Mouse (Mus musculus): ENCODE measurements around the gene Mphosph8. TPM values are rescaled to one million over a fixed set of nuclear protein-coding genes. Genes with fewer than 3 reads are reported as not detected.

Gene Mphosph8
- total RNA-seq (2021): 10 to 100 TPM; 14.0 to 15.0 TPM
- long read RNA-seq, experiment 1, transcript Mphosph8-201 (14 exons, 2,939 nt): major isoform, 20 of 27 reads
- long read RNA-seq, experiment 1, partial matches to known transcripts: 0 of 27 reads
- long read RNA-seq, experiment 1, other reads (novel, unspliced or antisense): 7 of 27 reads
- long read RNA-seq, experiment 2, transcript Mphosph8-201 (14 exons, 2,939 nt): major isoform, 32 of 35 reads
- long read RNA-seq, experiment 2, partial matches to known transcripts: 0 of 35 reads
- long read RNA-seq, experiment 2, other reads (novel, unspliced or antisense): 3 of 35 reads

DNA sequence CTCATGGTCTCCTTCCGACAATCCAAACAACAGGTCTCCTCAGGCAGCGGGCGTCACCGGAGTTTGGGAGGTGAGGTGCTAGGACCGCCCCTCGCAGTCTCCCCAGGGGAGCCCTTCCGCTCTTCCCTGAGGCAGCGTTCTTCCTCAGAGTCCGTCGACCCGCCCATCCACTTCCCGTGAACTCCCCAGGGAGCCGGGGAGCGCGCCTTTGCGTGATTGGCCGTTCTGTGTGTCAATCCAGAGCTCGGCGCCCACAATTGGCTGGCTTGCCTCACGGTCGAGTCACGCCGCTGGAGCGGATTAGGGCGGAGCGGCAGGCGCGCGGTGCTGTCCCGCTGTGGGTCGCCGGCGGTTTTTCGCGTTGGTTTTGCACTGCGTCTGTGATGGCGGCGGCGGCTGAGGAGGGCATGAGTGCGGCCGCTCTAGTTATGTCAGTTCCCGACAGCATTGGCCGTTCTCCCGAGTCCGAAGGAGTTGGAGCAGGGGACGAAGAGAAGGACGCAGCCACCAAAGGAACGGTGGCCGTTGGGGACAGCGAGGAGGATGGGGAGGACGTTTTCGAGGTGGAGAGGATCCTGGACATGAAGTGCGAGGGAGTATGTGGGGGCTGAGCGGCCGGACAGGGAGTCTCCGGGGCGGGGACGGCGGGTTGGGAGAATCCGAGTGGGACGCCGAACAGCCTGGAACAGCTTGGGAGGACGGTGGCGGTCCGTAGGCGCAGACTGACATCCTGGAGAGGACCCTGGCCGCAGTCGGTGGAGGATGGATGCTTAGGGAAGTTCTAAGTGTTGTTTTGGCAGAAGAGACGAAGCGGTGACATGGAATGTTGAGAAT, at the start of gene Mphosph8:
Gene Mphosph8, plus strand, starts transcription at position 280 of the 834 bp plus-strand sequence.
- DNase-seq: peak; percentile 99
- intact Hi-C loops (cut with DNase I): loop anchor here (5.0 to 10.0 kb wide), 2 partner anchors 91 to 107 kb away; partner anchors contain the start of genes Cenpj, Parp4 and Pspc1
- TF ChIP-seq CTCF (IDR thresholded peaks at IDR 0.05): no peak
- H3K4me3 ChIP-seq: peak within 1 kb of the TSS; percentile 97
- peak within 1 kb of the TSS; percentile 90 for H3K27ac ChIP-seq

GRCm38 (mm10) chr14:56620425-56620824, 47.6 kb upstream of the Mphosph8 start:
- Histone ChIP-seq H3K4me3 (no peak overlapping the region), H3K27ac (no peak overlapping the region)
- no peak for DNase-seq
- intact Hi-C loops (cut with DNase I): no loop called here
- no peak for TF ChIP-seq CTCF (IDR thresholded peaks at IDR 0.05)

DNA sequence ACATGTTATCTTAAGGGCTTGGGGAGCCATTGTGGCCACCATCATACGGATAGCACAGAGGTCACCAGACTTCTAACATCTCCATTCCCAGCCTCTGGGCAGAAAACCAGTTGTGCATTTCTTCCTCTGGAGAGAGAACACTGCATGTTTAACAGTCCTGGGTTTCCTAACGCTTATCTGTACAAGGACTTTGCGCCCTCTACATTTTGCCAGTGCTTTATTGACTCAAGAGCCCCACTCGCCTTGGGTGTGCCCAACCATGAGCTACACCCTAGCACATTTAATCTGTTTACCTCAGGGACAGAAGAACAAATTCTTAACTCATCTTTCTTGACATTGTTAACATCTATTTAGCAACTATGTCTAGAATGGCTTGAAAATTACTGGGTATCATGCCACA, 41.8 kb upstream of the Mphosph8 start:
- Histone ChIP-seq H3K27ac (no peak overlapping the region), H3K4me3 (no peak overlapping the region)
- no peak for DNase-seq
- intact Hi-C loops (cut with DNase I): no loop called here
- TF ChIP-seq CTCF (IDR thresholded peaks at IDR 0.05): no peak

GRCm38 (mm10) chr14:56628336-56628735, 39.7 kb upstream of the Mphosph8 start:
- no peak for TF ChIP-seq CTCF (IDR thresholded peaks at IDR 0.05)
- intact Hi-C loops (cut with DNase I): no loop called here
- Histone ChIP-seq H3K4me3 (no peak overlapping the region), H3K27ac (no peak overlapping the region)
- no peak for DNase-seq

- DNase-seq: no peak
- no peak overlapping the region for H3K4me3 ChIP-seq
- intact Hi-C loops (cut with DNase I): no loop called here
- no peak overlapping the region for H3K27ac ChIP-seq
- TF ChIP-seq CTCF (IDR thresholded peaks at IDR 0.05): no peak
These were observed 36.9 kb upstream of the Mphosph8 start for GRCm38 (mm10) chr14:56631109-56631508.

GRCm38 (mm10) chr14:56647206-56647605, 20.8 kb upstream of the Mphosph8 start:
- no peak for TF ChIP-seq CTCF (IDR thresholded peaks at IDR 0.05)
- H3K4me3 ChIP-seq: no peak overlapping the region
- intact Hi-C loops (cut with DNase I): no loop called here
- no peak overlapping the region for H3K27ac ChIP-seq
- DNase-seq: no peak

- no peak overlapping the region for H3K4me3 ChIP-seq
- no peak for TF ChIP-seq CTCF (IDR thresholded peaks at IDR 0.05)
- intact Hi-C loops (cut with DNase I): no loop called here
- DNase-seq: no peak
- H3K27ac ChIP-seq: no peak overlapping the region
These were observed 18.6 kb upstream of the Mphosph8 start for GRCm38 (mm10) chr14:56649448-56649847.

GRCm38 (mm10) chr14:56665651-56666050, 2.4 kb upstream of the Mphosph8 start:
- no peak for TF ChIP-seq CTCF (IDR thresholded peaks at IDR 0.05)
- intact Hi-C loops (cut with DNase I): loop anchor here (5.0 to 10.0 kb wide), 2 partner anchors 88 to 109 kb away; partner anchors contain the start of genes Cenpj, Parp4 and Pspc1
- H3K4me3 ChIP-seq: no peak overlapping the region
- no peak for DNase-seq
- H3K27ac ChIP-seq: no peak overlapping the region

GRCm38 (mm10) chr14:56666909-56667308, 1.1 kb upstream of the Mphosph8 start:
- H3K4me3 ChIP-seq: no peak overlapping the region; the same call in 1 of the 2 replicates
- TF ChIP-seq CTCF (IDR thresholded peaks at IDR 0.05): no peak
- H3K27ac ChIP-seq: no peak overlapping the region
- intact Hi-C loops (cut with DNase I): loop anchor here (5.0 to 10.0 kb wide), 2 partner anchors 90 to 108 kb away; partner anchors contain the start of genes Cenpj, Parp4 and Pspc1
- DNase-seq: no peak

DNA sequence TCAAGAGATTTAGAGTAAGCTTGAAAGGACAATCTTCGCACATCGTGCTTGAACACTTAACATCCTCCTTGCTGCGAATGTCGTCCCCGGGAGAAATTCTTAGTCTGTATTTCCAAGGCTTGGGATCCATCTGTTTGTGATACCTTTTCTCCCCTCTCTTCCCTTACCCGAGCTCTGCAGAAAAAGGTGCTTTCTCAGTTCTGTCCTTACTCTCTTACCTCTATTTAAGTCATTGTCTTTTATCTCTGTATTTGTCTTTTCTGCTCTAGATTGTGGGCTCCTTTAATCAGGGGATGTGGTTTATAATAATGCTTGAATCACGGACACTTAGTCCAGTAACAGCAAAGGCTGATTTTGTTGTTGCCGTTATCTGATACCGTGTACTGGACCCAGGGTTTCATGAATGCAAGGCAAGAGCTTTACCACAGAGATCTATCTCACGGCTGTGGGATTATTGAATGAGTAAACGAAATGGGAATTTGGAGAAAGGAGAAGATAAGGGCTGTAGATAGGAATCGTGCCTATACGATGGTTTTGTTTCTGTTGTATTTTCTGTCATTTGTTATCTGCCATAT, 1.1 kb downstream of the Mphosph8 start:
- no peak for TF ChIP-seq CTCF (IDR thresholded peaks at IDR 0.05)
- intact Hi-C loops (cut with DNase I): loop anchor here (5.0 to 10.0 kb wide), 2 partner anchors 92 to 106 kb away; partner anchors contain the start of genes Cenpj, Parp4 and Pspc1
- Histone ChIP-seq H3K4me3 (peak overlapping the region; percentile 97), H3K27ac (peak overlapping the region; percentile 90)
- DNase-seq: no peak

DNA sequence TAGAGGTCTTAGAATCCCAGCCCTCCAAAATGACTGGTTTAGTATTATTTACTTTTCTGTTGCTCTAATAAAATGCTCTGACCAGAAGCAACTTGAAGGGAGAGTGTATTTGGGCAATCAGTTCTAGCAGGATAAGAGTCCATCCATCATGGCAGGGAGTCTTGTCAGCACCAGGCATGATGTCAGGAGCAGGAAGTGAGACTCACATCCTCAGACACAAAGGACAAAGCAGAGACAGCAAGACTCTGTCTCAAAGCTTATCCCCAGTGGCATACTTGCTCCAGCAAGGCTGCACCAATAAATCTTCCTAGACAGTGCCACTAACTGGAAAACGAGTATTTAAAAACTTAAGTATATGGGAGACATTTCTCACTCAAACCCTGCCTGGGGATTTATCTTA, 17.4 kb downstream of the Mphosph8 start:
- TF ChIP-seq CTCF (IDR thresholded peaks at IDR 0.05): no peak
- no peak overlapping the region for H3K4me3 ChIP-seq
- intact Hi-C loops (cut with DNase I): no loop called here
- no peak overlapping the region for H3K27ac ChIP-seq
- no peak for DNase-seq

- no peak for DNase-seq
- no peak overlapping the region for H3K27ac ChIP-seq
- intact Hi-C loops (cut with DNase I): no loop called here
- no peak for TF ChIP-seq CTCF (IDR thresholded peaks at IDR 0.05)
- H3K4me3 ChIP-seq: no peak overlapping the region
These were observed 21.1 kb downstream of the Mphosph8 start for GRCm38 (mm10) chr14:56689116-56689515.
